Mouse (Mus musculus): Measurements from ENCODE around the gene Mroh9. TPM values are rescaled to one million over a fixed set of nuclear protein-coding genes. Genes with fewer than 3 reads are reported as not detected.

Gene Mroh9
- total RNA-seq, 1 experiment from 2014 or later: not detected

Other genes with a start within 250 kb of the Mroh9 start
- gene Fmo1, start 219.1 kb downstream of the Mroh9 start, total RNA-seq (2021): 264 and 295 TPM in 2 replicates
- gene Fmo2, start 186.9 kb downstream of the Mroh9 start, total RNA-seq (2021): 36.1 and 53.8 TPM in 2 replicates
- not detected in 2 replicates for gene Fmo6, start 148.2 kb downstream of the Mroh9 start, total RNA-seq (2021)
- gene Fmo3, start 101.1 kb downstream of the Mroh9 start, total RNA-seq (2021): 0.49 and 7.9 TPM in 2 replicates
- gene Prrx1, start 228.0 kb upstream of the Mroh9 start, total RNA-seq (2021): 9.8 and 11.2 TPM in 2 replicates

All from adrenal gland, postnatal 14 days (tissue).